Mouse (Mus musculus) kidney, adult 2 months (tissue): ENCODE data around the gene Trmt61a.

Source experiments
- CTCF ChIP-seq: fragments of 200-500 bp; conservative IDR thresholded peaks from 2 replicates; pipeline ENCODE4 v1.5.1; 2011; ENCODE audit warnings: low read depth, mild to moderate bottlenecking, control low read depth, low read length, moderate library complexity, mixed read lengths; ENCODE audit not compliant: insufficient read depth, insufficient read length
- POLR2A ChIP-seq: fragments of 200-500 bp; IDR thresholded peaks from one replicate; pipeline ENCODE4 v1.6.1; 2011; ENCODE audit warnings: low read depth, low read length, control low read depth

GRCm38 (mm10) chr12:111680661-111681060 is 2.8 kb downstream of the Trmt61a start:
- no peak for TF ChIP-seq CTCF
- TF ChIP-seq POLR2A, result no peak
